Mouse (Mus musculus) C2C12 (cell line): ENCODE data around the gene Dsn1. TPM values are rescaled to one million over a fixed set of nuclear protein-coding genes. Genes with fewer than 3 reads are reported as not detected.

ENCODE experiments used
- H3K27me3 ChIP-seq: one replicate; pipeline ENCODE4 v1.6.1; 2011; ENCODE audit not compliant: control insufficient read depth, insufficient read depth, insufficient read length
- H3K36me3 ChIP-seq: one replicate; pipeline ENCODE4 v1.6.1; 2011; ENCODE audit not compliant: control insufficient read depth, insufficient read depth
- H3K4me3 ChIP-seq: one replicate; pipeline ENCODE4 v1.5.1; 2011; ENCODE audit warnings: mild to moderate bottlenecking, control low read depth; ENCODE audit not compliant: poor library complexity, insufficient read depth, severe bottlenecking
- H3K79me2 ChIP-seq: one replicate; pipeline ENCODE4 v1.6.1; 2011; ENCODE audit not compliant: control insufficient read depth, insufficient read depth
- H3K79me3 ChIP-seq: one replicate; pipeline ENCODE4 v1.6.1; 2011; ENCODE audit warnings: low read depth, control low read depth
- H3ac ChIP-seq: one replicate; pipeline ENCODE3; 2011; ENCODE audit warnings: low read depth; ENCODE audit not compliant: control insufficient read depth, insufficient read length
- CEBPB ChIP-seq: IDR thresholded peaks from one replicate; pipeline ENCODE4 v1.6.1; 2011; ENCODE audit warnings: low read depth, mild to moderate bottlenecking, control low read depth, moderate library complexity
- CTCF ChIP-seq: IDR thresholded peaks from one replicate; pipeline ENCODE4 v1.5.1; 2011; ENCODE audit not compliant: control insufficient read depth, insufficient read depth, insufficient read length
- FOSL1 ChIP-seq: IDR thresholded peaks from one replicate; pipeline ENCODE4 v1.8.0; 2011; ENCODE audit warnings: mild to moderate bottlenecking, low read length; ENCODE audit not compliant: poor library complexity, insufficient read depth, severe bottlenecking
- MAX ChIP-seq: IDR thresholded peaks from one replicate; pipeline ENCODE4 v1.6.1; 2011; ENCODE audit warnings: mild to moderate bottlenecking, control low read depth
- MYOD1 ChIP-seq: IDR thresholded peaks from one replicate; pipeline ENCODE4 v1.6.1; 2011; ENCODE audit warnings: low read depth; ENCODE audit not compliant: control insufficient read depth, insufficient read length
- MYOG ChIP-seq: IDR thresholded peaks from one replicate; pipeline ENCODE4 v1.6.1; 2011; ENCODE audit not compliant: control insufficient read depth, insufficient read length; ENCODE audit errors: extremely low read depth
- USF1 ChIP-seq: IDR thresholded peaks from one replicate; pipeline ENCODE4 v1.6.1; 2011; ENCODE audit warnings: low read depth, mild to moderate bottlenecking, control low read depth, moderate library complexity
- polyA plus RNA-seq: library from polyadenylated mRNA; unstranded; fragments of >200 nt; fragmentation: generic; extraction: Trizol; gene quantifications from one replicate; pipeline ENCODE4 v1.2.1, GENCODE M21; 2012; ENCODE audit warnings: missing spikeins

Dsn1 gene
- polyA plus RNA-seq, 1 experiment, result 12.0 TPM

- no peaks in the 10 kb centered on the region for H3K27me3 ChIP-seq
- H3K79me2 ChIP-seq, result peaks cover 18% of the 10 kb centered on the region
- peaks cover 5% of the 10 kb centered on the region for H3K79me3 ChIP-seq
- H3K36me3 ChIP-seq, result peaks cover 18% of the 10 kb centered on the region
- TF ChIP-seq CTCF, result no peak
- no peak overlapping the region for H3ac ChIP-seq
- H3K4me3 ChIP-seq, result no peak overlapping the region
Measured at GRCm38 (mm10) chr2:157008509-157008908, 1.6 kb upstream of the Dsn1 start.

GRCm38 (mm10) chr2:157007234-157007596, 261 bp upstream of the Dsn1 start:
- peaks cover 5% of the 10 kb centered on the region for H3K79me3 ChIP-seq
- H3K4me3 ChIP-seq, result peak overlapping the region; percentile 61
- TF ChIP-seq MYOG (no peak), FOSL1 (no peak), MAX (no peak)
- H3K36me3 ChIP-seq, result peaks cover 29% of the 10 kb centered on the region
- no peaks in the 10 kb centered on the region for H3K27me3 ChIP-seq
- peak overlapping the region; percentile 66 for H3ac ChIP-seq
- peaks cover 18% of the 10 kb centered on the region for H3K79me2 ChIP-seq

- H3K36me3 ChIP-seq, result peaks cover 63% of the 10 kb centered on the region
- no peak overlapping the region for H3ac ChIP-seq
- peaks cover 5% of the 10 kb centered on the region for H3K79me3 ChIP-seq
- H3K27me3 ChIP-seq, result no peaks in the 10 kb centered on the region
- TF ChIP-seq USF1 (no peak), CTCF (no peak), MAX (no peak), MYOG (no peak), MYOD1 (no peak), CEBPB (no peak), FOSL1 (no peak)
- no peak overlapping the region for H3K4me3 ChIP-seq
- H3K79me2 ChIP-seq, result peaks cover 18% of the 10 kb centered on the region
Measured at GRCm38 (mm10) chr2:157002321-157002720, 4.6 kb downstream of the Dsn1 start.

GRCm38 (mm10) chr2:156998263-156998662, 8.7 kb downstream of the Dsn1 start:
- Histone ChIP-seq H3K4me3 (no peak overlapping the region), H3K79me3 (no peaks in the 10 kb centered on the region), H3K27me3 (no peaks in the 10 kb centered on the region), H3K36me3 (peaks cover 72% of the 10 kb centered on the region), H3K79me2 (no peaks in the 10 kb centered on the region), H3ac (no peak overlapping the region)
- TF ChIP-seq FOSL1 (no peak), MYOG (no peak), CEBPB (no peak), CTCF (no peak), USF1 (no peak), MYOD1 (no peak)

GRCm38 (mm10) chr2:156996576-156996975, 10.4 kb downstream of the Dsn1 start:
- Histone ChIP-seq H3K79me3 (no peaks in the 10 kb centered on the region), H3K4me3 (no peak overlapping the region), H3K27me3 (no peaks in the 10 kb centered on the region), H3K36me3 (peaks cover 63% of the 10 kb centered on the region), H3K79me2 (no peaks in the 10 kb centered on the region), H3ac (no peak overlapping the region)
- peak; percentile 53 for TF ChIP-seq CTCF
- no peak for TF ChIP-seq CEBPB

- H3K79me3 ChIP-seq, result no peaks in the 10 kb centered on the region
- peaks cover 22% of the 10 kb centered on the region for H3K36me3 ChIP-seq
- no peaks in the 10 kb centered on the region for H3K27me3 ChIP-seq
- TF ChIP-seq CTCF (peak; percentile 79), FOSL1 (no peak)
- H3K4me3 ChIP-seq, result peak within 1 kb of the TSS; percentile 84
- peak within 1 kb of the TSS; percentile 96 for H3ac ChIP-seq
- peaks cover 21% of the 10 kb centered on the region for H3K79me2 ChIP-seq
Measured at GRCm38 (mm10) chr2:156991470-156992319, 15.3 kb downstream of the Dsn1 start, which contains the start of gene Ndrg3. Ndrg3 (minus strand) TSS chr2:156992056.
